Mouse (Mus musculus): ENCODE measurements around the gene Pafah1b1. TPM values are rescaled to one million over a fixed set of nuclear protein-coding genes. Genes with fewer than 3 reads are reported as not detected.

Gene Pafah1b1
- polyA plus RNA-seq, 1 experiment from 2014 or later, result 129 TPM

DNA sequence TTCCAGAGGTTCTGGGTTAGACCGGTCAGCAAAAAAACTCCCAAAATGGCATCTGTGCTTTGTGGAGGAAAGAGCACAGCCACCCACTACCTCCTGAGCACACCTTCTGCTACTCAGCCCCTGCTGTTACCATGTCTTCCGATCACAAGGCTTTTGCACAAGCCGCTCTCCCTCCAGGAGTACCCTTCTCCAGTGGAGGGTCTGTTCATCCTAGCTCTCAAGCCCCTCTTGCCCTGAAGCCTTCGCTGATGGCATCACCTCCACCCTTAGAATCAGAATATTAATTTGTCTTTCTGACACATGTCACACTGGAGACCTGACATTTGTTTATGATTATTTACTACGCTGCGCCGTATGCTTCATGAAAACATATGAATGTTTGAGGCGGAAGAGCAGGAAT, 87.0 kb downstream of the Pafah1b1 start:
- no peaks in the 10 kb centered on the region for H3K79me2 ChIP-seq (ENCODE audit: inconsistent target)
- H3K36me3 ChIP-seq (ENCODE audit: inconsistent target), result no peaks in the 10 kb centered on the region
- 35% methylated on average over 8 of the region's 8 CpGs for WGBS (ENCODE audit: missing documents)
- H3K4me3 ChIP-seq (ENCODE audit: inconsistent target), result peak overlapping the region; percentile 24; the same call in 1 of the 2 replicates
- no peak overlapping the region for H3K27ac ChIP-seq

DNA sequence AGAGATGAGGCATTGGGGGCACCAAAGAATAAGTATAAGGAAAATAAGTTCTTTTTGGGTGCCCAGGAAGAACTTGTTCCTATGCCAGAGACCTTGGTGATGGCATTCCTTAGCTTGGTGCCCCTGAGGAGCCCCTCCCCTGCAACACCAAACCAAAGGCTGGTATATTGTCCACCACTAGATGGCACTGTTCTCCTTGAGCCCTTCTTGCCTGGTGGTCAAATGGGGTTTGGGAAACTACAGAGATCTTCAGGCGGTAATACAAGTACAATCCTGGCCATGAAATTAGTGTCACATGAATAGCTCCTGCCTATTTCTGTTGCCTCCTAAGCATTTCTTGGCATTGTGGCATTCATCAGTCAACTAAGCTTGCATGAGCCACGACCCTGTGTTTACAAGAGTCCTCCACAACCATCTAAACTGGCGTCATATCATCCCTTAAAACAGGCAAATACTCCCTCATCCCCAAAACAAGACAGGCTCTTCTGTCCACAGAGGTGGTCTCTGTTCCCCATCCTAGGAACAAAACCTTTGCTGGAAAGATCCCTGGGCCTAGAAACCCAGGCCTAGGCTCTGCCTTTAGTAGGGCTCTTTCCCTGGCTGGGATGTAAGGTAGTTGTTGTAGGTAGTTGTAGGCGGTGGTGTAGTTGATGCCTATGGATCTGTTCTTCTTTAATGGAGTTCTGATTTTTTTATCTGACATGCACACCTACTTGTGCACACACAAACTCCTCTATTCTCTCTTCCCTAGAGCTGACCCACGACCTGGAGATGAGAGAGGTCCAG, 89.8 kb downstream of the Pafah1b1 start:
- Histone ChIP-seq H3K36me3 (ENCODE audit: inconsistent target) (no peaks in the 10 kb centered on the region), H3K27ac (no peak overlapping the region)
- WGBS (ENCODE audit: missing documents), result 79% methylated on average over 5 of the region's 5 CpGs

DNA sequence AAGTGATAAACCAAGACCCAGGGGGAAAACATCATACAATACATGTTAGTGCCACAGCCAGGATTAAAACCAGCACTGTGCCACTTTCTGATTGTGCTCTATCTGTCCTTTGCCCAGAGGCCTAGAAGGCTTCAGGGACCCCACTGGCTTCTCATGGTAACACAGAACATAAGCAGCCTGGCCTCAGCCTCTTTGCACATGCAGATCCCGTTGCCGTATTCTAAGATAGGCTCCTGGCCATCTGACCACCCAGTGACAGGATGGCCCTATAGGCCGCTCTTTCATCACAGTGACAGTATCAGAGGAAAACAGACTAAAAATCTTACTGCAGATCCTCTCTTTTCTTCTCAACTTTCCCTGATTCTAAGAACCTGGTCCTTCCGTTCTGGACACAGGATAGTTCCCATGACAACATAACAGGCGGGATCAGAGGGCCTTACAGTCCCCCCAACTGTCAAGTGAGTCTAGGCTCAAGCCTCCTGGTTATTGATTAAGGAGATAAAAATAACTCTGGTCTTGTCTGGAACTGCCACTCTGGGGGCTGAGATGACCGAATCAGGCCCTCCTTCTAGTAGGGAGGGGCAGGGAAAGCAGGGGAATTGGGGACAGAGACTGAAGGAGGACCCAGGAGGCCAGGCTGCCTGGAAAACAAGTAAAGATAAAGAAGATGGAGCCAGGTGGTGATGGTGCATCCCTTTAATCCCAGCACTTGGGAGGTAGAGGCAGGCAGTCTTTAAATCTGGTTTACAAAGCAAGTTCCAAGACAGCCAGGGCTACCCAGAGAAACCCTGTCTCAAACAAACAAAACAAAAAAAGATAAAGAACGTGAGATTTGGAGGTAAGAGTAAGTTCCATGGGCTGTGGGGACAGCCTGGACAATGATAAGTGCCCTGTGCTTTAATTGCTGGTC, 92.3 kb downstream of the Pafah1b1 start:
- no peaks in the 10 kb centered on the region for H3K79me2 ChIP-seq (ENCODE audit: inconsistent target)
- H3K36me3 ChIP-seq (ENCODE audit: inconsistent target), result no peaks in the 10 kb centered on the region
- WGBS (ENCODE audit: missing documents), result 94% methylated on average over 7 of the region's 7 CpGs
- H3K4me3 ChIP-seq (ENCODE audit: inconsistent target), result no peak overlapping the region
- no peak overlapping the region for H3K27ac ChIP-seq

More for the DNA sequence above, 89.8 kb downstream of the Pafah1b1 start:
- no peaks in the 10 kb centered on the region for H3K79me2 ChIP-seq (ENCODE audit: inconsistent target)
- H3K4me3 ChIP-seq (ENCODE audit: inconsistent target), result no peak overlapping the region

DNA sequence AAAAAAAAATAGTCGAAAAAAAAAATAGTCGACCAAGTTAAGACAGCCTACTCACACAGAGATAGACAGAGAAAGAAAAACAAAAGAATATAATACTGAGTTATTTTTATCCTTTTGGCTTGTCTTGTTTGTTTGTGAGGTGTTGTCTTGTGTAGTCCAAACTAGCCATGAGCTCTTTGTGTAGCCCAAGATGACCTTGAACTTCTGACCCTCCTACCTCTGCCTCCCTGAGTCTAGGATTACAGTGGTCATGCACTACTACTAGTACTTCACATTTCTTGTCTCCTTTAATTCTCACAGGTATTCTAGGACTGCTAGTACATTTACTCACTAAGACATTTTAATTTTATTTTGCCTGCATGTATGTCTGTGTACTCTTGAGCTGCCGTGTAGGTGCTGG, 97.0 kb downstream of the Pafah1b1 start:
- no peak overlapping the region for H3K27ac ChIP-seq
- no peaks in the 10 kb centered on the region for H3K79me2 ChIP-seq (ENCODE audit: inconsistent target)
- no peaks in the 10 kb centered on the region for H3K36me3 ChIP-seq (ENCODE audit: inconsistent target)
- WGBS (ENCODE audit: missing documents), result 93% methylated on average over 1 of the region's 3 CpGs
- H3K4me3 ChIP-seq (ENCODE audit: inconsistent target), result no peak overlapping the region

DNA sequence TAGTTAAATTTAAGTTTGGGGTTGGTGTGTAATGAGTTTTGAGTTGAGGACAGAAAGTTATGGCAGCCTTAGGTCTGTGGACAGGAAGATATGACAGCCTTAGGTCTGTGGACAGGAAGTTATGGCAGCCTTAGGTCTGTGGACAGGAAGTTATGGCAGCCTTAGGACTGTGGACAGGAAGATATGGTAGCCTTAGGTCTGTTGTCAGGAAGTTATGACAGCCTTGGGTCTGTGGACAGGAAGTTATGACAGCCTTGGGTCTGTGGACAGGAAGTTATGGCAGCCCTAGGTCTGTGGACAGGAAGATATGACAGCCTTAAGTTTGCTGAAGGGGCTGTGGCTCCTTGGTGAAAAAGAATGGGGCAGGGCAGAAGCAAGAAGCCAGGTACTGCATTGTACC, 99.1 kb downstream of the Pafah1b1 start:
- Histone ChIP-seq H3K36me3 (ENCODE audit: inconsistent target) (no peaks in the 10 kb centered on the region), H3K27ac (no peak overlapping the region), H3K79me2 (ENCODE audit: inconsistent target) (no peaks in the 10 kb centered on the region)

More for the DNA sequence above, 99.1 kb downstream of the Pafah1b1 start:
- H3K4me3 ChIP-seq (ENCODE audit: inconsistent target), result no peak overlapping the region

Other genes starting within 250 kb of the Pafah1b1 start
- 0.27 to 0.59 TPM (median 0.37 TPM) in 3 replicates for gene Rap1gap2, start 113.8 kb downstream of the Pafah1b1 start, polyA plus RNA-seq (2018)
- gene Ccdc92b, start 105.1 kb downstream of the Pafah1b1 start, polyA plus RNA-seq (2018), result 0.13 to 0.20 TPM in 2 of 3 replicates, not detected in the other
- gene Cluh, start 75.2 kb downstream of the Pafah1b1 start, polyA plus RNA-seq (2018), result 22.2 to 42.3 TPM (median 23.6 TPM) in 3 replicates
- gene Mettl16, start 46.2 kb upstream of the Pafah1b1 start, polyA plus RNA-seq (2018), result 8.7 to 21.0 TPM (median 15.0 TPM) in 3 replicates
- 21.8 to 49.6 TPM (median 29.0 TPM) in 3 replicates for gene Mnt, start 106.2 kb upstream of the Pafah1b1 start, polyA plus RNA-seq (2018)
- 3.6 to 3.9 TPM (median 3.8 TPM) in 3 replicates for gene Sgsm2, start 172.4 kb upstream of the Pafah1b1 start, polyA plus RNA-seq (2018)
- gene Tsr1, start 173.4 kb upstream of the Pafah1b1 start, polyA plus RNA-seq (2018), result 10.4 to 45.5 TPM (median 21.3 TPM) in 3 replicates
- gene Smg6, start 201.2 kb upstream of the Pafah1b1 start, polyA plus RNA-seq (2018), result 9.2 to 19.0 TPM (median 10.1 TPM) in 3 replicates
- 7.6 to 19.2 TPM (median 9.3 TPM) in 3 replicates for gene Srr, start 201.3 kb upstream of the Pafah1b1 start, polyA plus RNA-seq (2018)